Mouse (Mus musculus): ENCODE measurements around the gene Eif3i.

Eif3i gene

DNA sequence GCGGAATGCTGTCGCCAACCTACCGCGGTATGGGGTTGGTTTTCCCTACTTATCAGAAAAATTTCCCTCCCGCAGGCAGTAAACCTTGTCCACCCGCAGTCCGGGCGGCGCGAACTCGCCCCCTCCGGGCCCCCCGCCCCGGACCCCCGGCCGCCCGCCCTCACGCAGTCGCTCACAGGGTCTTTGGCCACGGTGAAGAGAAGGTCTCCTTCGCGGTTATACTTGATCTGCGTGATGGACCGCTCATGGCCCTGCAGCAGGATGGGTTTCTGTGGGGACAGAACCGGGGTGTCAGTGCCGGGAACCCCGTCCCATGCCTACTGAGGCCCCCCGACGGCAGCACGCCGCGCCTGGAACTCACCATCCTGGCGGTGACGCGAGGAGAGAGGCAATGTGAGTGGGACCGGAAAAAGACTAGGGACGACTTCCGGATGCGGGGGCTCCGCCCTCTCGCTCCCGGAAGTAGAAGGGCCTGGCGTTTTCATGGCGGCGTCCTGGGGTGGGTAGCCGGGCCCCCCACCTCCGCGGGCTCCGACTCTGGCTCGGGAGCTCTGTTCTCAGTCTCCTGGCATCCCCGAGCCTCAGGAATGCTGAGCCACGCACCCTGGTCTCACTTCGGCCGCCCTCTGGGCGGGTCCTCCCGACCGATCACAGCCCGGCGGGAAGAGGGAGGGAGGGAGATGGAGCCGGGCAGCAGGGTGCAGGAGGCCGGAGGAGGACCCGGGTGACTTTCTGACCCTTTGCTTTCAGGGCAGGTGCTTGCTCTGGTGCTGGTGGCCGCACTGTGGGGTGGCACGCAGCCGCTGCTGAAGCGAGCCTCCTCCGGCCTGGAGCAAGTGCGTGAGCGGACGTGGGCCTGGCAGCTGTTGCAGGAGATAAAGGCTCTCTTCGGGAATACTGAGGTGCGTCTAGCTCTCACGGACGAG, at the start of gene Eif3i, which contains the start of gene Tmem234:
Gene Eif3i (minus strand): TSS at position 416 of the 926 bp plus-strand sequence.
Gene Tmem234 (plus strand): TSS at position 436 of the 926 bp plus-strand sequence.
- DNase-seq (ENCODE audit: low spot score in 2 of 2) = peak; percentile 80 to 83

DNA sequence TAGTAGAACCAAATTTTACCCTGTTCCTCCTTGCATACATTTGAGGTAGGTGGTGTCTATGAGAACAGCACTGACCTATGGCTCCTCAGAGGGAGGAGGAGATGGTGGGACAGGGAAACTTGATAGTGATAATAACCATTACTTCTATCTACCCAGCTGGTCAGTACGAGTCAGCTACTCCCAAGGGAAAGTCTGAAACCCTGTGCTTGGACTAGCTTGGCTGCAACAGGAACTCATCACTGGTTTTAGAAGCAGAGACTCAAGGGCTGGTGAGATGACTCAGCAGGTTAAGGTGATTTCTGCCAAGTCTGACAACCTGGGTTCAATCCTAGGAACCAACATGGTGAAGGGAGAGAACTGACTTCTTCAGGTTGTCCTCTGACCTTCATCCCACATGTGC, 48.2 kb upstream of the Eif3i start:
- no peak for DNase-seq (ENCODE audit: low spot score in 2 of 2)

DNA sequence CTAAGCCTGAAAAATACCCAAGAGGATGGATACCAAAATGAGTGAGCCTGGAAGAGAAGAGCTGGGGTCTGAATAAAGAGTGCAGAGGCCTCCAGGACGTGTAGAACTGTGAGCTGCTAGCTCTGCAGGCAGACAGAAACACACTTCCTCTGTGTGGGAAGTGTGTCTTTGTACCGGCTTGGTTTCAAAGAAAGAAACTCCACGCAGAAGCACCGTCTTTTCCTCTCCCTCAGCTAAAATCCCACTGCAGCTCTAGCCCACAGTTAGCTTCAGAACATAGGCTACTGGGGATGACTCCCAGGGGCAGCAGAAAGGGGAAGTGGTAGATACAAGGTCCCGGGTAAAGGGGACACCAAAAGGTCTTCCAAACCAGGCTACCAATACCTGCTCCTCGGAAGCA, 44.8 kb upstream of the Eif3i start:
- peak in 1 of 2 experiments; percentile 23 for DNase-seq (ENCODE audit: low spot score in 2 of 2)

DNA sequence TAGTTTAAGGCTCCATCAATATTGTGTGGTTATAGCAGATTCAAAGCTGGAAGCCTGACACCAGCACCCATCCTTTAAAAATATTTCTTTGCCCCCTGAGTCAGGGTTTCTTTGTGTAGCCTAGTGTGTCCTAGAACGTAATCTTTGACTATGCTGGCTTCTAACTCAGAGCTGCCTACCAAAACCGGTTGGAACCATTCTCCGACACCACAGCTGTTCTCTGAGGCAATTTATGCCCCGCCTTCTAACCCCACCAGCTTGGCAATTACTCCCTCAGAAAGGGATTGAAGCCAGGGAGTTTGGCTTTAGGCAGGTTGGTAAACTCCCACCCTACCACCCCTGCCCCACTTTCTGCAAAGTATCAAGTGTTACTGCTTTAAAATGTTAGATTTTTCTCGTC, 41.3 kb upstream of the Eif3i start:
- DNase-seq (ENCODE audit: low spot score in 2 of 2) = no peak

DNA sequence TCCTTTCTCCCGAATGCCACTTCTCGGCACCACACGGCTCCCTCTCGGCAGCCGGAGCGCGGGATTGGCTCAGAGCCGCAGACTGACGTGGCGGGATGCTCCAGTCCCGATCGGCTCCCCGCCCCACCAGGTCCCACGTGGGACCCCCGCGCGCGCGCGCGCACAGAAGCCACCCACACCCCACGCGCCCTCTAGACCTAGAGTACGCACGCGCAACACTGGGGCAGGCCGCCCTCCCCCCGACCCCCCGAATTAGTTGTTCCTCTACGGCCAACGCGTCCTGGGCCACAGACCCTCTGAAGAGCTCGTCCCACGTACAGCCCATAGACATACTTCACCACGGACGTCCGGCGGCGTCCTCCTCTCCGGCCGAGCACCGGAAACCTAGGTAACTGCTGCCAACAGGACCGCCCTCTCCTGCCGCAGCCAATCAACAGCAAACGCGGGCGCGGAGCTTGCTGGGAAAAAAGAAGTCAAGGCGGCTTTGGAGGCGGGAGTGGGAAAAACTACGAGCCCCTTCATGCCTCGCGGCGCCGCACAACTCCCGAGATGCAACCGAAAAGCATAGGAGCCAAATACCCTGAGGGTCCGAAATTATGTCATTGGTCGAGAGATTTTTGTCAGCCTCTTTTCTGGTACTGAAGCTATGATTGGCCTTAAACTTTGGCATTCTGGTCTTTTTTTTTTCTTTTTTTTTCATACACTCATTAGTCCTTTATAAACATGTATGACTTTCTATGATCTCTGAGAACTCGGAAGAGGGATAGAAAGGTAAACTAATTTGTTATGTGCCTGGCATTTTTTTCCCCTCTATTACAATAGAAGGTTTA, 40.4 kb upstream of the Eif3i start, which contains the start of gene Txlna:
Gene Txlna (minus strand): TSS at position 428 of the 830 bp plus-strand sequence.
- DNase-seq (ENCODE audit: low spot score in 2 of 2) = peak; percentile 98

DNA sequence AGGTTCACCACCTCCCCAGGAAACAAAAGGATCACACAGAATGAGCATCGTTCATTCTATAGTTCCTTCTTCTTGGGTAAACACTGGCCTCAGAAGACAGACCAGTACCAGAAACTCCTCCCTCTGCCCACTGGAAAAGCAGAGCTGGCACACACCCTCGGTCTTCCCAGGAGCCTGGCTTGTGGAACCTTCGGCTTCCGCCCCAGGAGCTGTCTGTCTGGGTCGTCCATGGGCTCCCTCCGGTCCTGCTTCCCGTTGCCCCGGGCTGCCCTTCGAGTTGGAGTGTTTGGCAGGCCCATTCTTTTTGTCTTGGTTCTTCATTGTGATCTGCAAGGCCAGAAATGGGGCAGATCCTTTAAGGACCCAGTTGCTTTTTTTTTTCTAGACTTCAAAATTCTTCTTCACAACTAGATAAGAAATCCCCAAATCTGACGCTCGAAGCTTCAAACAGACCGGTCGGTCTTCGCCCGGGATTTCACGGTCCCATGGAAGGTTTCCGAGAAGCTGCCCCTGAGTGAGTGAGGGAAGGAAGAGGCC, 39.7 kb upstream of the Eif3i start:
- DNase-seq (ENCODE audit: low spot score in 2 of 2) = no peak

DNA sequence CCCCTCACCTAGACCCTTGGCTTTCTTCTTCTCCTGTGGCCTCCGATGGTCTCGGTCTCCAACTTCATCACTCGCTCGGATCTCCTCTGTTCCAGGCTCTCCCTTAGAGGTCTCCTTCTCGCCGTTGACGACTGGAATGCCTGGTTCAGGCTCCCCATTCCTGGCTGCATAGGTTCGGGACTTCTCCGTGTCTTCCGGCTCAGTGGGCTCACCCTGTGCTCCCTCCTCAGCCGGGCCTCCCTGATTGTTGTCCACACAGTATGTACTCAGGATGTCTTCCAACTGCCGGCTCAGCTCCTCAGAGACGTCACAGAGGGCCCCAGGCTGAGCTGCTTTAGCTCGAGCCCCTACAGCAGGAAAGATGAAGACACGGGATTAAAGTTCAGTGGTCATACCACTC, 38.8 kb upstream of the Eif3i start:
- DNase-seq (ENCODE audit: low spot score in 2 of 2) = no peak

DNA sequence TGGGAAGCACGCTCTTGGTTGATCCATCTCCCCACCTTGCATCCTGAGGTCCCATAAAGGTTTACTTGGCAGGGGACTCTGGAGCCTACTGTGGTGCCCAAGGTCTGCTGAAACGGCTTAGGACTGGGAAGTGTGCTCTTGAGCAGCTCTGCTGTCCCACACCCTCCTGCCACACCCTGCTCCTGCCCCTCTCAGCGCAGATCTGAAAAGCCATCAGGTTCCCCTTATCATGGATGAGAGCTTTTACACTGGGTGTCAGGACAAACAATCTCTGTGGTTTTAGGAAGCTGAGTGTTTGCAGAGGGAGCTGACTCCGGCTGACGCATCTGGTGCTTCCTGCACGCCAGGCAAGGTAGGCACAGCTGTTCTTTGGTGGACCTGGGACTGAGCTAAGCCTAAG, 33.4 kb upstream of the Eif3i start:
- DNase-seq (ENCODE audit: low spot score in 2 of 2) = no peak

DNA sequence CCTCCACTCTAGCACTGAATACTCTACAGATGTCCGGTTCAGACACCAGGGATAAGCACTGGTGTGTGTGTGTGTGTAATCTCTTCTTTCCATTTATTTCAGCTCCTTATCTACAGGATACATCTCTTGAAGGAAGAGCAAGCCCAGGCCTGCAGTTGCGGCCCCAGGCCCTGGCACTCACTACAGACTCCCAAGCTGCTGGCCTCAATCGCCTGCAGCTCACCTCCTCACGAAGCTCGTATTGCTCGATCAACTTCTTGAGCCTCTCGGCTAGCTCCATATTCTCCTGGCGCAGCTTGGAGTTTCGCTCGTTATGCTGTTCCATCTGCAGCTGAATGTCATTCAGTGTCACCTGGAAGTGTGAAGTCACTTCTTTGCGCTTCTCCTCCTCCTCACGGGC, 31.4 kb upstream of the Eif3i start:
- no peak for DNase-seq (ENCODE audit: low spot score in 2 of 2)

DNA sequence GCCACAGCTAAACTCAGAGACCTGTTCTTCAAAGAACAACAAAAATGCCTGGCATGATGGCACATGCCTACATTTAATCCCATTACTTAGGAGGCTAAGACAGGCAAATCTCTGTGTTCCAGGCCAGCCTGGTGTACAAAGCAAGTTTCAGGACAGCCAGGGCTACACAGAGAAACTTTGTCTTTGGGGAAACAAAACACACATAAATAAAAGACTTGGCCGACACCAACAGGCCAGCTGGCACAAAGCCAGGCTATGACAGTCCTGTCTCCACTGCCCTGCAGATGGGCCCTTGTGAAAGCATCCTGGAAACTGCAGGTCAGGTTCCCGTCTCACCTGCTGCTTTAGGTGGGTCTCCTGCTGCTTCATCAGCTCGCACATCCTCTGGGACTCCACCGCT, 30.5 kb upstream of the Eif3i start:
- no peak for DNase-seq (ENCODE audit: low spot score in 2 of 2)

DNA sequence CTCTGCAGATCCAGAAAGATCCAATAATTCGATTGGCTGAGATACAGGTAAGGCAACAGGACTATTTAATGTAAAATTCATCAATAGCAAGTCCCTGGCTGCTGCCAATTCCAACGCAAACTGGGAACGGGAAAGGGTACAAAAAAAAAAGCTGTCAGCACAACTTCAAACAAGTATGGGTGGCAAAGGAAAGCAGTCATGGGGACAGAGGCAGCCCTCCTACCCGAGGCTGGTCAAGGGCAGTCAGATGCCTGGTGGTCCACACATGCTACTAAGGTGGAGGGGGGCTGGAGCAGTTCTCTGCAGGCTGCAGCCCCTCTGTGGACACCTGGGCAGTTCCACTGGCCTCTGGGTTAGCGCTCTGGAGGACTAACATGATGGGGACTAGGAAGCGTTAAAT, 25.6 kb upstream of the Eif3i start:
- no peak for DNase-seq (ENCODE audit: low spot score in 2 of 2)

DNA sequence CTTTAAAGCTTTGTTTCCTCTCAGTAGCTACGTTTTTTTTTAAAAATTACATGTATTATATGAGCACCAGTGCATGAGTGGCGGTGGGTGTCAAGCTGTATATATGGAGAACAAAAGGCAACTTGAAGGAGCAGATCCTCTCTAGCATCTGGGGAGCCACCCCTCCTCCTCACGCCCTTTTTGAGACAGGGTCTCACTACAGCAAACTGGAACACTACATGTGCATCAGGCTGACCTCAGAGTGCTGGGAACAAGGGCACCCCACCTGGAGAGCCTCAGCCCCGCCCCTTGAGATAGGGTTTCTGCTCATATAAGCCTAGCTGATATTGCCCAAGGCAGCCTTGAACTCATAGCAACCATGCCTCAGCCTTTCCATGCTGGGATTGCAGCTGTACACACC, 25.0 kb upstream of the Eif3i start:
- no peak for DNase-seq (ENCODE audit: low spot score in 2 of 2)

DNA sequence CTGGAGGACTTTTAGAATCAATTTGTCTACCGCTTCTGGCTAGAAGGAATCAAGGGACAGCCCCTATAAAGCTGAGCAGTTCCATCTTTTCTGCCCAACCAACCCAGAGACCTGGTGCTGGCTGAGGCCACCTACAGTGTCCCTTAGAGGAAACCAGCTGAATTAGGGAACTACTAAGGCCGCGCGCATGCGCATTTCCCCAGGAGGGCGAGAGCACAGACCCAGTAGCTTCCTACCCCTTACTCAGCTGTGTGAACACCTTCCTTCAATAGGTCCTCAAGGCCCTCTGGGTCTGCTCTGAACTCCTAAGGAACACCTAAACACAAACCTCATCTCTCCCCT, 24.6 kb upstream of the Eif3i start:
- peak; percentile 60 to 69 for DNase-seq (ENCODE audit: low spot score in 2 of 2)

DNA sequence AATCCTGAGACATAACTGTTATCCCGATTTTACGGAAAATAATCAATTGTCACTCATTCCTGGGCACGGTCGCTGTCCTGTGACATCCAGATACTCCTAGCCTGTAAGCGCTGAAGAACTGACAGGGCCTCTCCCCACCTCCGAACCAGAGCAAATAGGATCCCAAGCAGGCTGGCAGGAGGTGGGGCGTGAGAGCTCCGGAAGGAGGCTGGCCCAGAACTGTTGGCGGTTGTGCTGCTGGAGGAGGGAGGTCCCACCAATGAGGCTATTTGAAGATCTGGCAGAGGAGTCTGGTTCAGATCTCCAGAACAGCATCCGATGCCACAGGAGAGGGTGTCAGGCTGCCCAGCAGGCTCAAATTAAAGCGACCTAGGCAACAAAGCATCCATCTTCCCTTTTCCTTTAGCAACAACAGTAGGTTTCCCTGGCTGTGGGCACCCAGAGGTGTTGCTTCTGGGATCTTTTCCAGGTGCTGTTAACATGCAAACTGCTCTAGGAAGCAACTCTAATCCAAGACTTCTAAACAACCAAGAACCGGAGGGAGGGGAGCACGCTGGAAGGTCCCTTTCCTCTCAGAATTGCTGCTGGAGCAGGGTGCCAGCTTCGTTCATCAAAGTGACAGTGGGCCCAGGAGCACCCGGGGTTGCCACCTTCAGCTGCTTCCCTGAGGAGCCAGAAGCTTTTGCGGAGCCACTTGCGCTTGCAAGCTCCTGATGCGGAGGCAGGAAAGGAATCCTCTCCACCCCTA, 24.0 kb upstream of the Eif3i start:
- peak; percentile 87 for DNase-seq (ENCODE audit: low spot score in 2 of 2)

DNA sequence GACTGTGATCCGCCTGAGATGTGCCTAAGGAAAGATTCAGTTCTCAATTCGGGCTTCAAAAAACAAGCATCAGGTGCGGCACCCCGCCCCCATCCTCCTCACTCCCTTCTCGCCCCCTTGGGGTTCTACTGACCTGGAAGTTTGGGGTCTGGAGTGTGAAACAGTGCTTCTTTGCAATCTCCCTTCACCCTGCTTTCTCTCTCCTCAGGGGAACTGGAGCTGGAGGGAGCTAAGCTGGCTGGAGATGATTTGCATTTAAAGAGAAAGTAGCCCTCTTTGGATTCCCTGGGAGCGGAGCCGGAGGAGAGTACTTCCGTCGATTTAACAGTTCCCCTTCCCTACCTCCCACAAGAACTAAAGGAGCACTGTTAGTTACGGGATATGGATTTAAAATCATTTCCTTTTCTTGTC, 23.2 kb upstream of the Eif3i start, which contains the start of gene Ccdc28b:
Gene Ccdc28b (minus strand): TSS at position 267 of the 411 bp plus-strand sequence.
- peak; percentile 68 to 70 for DNase-seq (ENCODE audit: low spot score in 2 of 2)

DNA sequence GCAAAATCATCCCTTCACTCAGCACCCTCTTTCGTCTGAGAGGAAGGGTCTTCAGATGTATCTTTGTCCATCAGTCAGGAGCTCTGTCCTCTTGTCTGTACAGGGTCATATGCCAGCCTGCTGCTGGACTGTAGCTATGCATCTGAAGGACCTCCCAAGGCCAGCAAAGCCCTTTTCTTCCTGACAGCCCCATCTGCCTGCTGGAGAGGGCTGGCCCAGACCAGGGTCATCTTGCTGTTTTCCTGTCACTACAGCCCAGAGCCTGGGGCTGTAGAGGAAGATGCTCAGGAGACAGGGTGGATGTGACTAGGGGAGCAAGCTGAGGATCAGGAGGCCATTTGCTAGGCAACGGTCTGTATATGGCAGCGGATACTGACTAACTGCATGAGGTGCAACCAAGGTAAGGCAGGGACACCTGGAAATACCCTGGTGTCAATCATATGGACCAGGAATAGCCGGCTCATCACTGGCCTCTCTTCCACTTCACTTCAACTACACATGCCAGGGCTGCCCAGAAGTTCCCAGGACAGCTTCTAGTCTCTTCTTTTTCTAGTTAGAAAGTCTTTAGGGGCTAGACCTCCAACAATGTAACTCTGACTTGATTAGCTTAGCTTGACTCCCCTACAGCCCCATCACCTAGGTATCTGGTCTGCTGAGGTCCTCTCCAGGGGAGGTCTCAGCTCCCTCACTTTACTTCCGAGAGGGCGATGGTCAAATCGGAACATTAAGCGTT, 22.5 kb upstream of the Eif3i start:
- DNase-seq (ENCODE audit: low spot score in 2 of 2) = no peak

DNA sequence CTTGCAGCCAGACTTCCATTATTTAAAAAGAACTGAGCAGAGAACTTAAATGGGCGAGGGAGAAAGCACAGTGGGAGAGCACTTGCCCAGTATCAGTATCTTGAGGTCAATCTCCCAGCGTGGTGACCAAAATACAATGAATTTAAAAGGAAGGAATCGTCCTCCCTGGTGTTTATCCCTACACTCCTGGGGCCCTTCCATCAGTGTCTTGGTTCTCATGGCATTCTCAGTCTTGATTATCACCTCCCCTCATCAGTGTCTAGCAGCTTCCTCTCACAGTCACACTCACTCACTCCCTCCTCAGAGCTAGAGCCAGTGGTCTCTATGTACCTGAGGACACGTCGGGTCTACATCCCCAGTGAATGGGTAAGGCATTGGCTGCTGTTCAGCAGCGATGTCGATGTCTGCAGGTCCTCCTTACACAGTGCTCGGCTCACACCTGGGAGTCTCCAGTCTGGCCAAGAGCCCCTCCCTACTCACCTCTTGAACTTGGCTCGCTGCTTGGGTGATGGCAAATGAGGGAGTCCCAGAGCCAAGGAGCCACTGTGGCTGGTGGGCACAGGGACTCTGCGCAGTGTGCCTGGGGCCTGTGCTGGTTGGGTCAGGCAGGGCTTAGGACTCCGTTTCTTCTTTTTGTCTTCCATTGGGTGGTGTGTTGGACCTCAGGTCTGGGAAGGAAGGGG, 21.8 kb upstream of the Eif3i start:
- DNase-seq (ENCODE audit: low spot score in 2 of 2) = no peak

DNA sequence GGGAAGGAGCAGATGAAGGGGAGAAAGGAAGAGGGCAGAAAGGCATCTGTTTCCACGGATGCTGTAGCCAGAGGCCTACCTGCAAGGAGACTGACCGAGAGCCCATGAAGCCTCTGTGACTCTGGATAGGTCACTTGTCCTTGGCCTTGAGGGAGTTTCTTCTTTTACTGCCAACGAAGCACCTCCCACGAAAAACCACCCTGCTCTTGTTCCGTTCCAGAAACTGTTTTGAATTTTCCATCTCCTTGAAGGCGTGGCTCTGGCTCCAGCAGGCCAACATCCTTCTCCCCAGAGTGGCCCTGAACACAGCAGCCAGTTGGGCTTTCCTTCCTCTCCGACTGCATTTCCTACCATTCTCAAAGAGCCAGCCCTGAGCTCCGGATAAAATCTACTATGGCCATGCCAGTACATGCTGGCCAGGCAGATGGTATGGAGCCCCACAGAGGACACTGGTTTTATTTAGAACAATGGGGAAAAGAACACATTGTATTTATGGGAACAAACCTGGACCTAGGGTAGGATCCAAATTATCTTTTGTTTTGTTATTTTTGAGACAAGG, 20.9 kb upstream of the Eif3i start:
- DNase-seq (ENCODE audit: low spot score in 2 of 2) = no peak

DNA sequence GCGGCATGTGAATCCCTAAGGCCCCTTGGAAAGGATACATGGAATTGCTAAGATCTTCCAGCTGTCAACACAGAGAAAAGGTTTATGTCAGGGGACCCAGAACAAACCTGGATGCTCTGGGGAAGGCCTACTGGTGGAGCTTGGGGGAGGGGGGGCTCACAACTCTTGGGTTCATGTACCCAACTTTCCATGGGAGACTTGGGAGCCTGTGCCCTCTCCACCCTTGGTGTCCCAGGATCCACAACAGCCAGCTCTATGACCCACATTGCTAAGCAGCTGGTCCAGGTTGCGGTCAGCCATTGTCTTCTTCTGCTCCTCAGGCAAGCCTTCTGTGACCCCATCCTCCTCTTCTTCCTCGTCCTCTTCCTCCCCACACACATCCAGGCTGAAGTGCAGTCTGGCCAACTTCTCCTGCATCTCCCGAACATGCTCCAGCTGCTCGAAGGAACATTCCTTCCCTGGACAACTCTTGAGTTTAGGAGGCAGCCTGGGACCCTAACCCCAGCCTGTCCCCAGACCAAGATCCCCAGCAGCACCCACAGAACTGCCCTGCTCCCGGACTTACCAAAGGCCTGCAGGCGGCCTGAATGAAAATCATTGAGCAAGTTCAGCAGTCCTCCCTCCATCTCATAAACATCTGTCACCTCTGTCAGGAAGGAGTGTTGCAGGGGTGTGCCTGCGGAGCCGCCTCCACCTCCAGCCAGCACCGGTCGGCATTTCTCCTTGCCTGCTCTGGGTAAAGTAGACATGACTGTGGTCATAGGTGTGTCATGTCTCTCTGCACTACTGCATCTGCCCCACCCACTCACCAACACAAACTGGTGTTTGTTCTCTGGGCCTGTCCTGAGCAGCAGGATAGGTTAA, 20.2 kb upstream of the Eif3i start:
- no peak for DNase-seq (ENCODE audit: low spot score in 2 of 2)

All from right cerebral cortex, adult 2 months (tissue).